Mouse (Mus musculus) brain, embryonic 14.5 days (tissue): ENCODE results near the gene Nfyc. TPM values are rescaled to one million over a fixed set of nuclear protein-coding genes. Genes with fewer than 3 reads are reported as not detected.

Experiments
- DNase-seq: peaks from one replicate; pipeline ENCODE4 v3.0.0-alpha.2; 2011; ENCODE audit warnings: low read depth
- CTCF ChIP-seq: fragments of 200-500 bp; IDR thresholded peaks from 2 replicates; pipeline ENCODE4 v1.5.1; 2012; ENCODE audit warnings: inconsistent platforms, mild to moderate bottlenecking, moderate library complexity, borderline replicate concordance; ENCODE audit not compliant: insufficient read depth, insufficient read length; ENCODE audit errors: extremely low read depth
- POLR2A ChIP-seq: fragments of 200-500 bp; IDR thresholded peaks from 2 replicates; pipeline ENCODE4 v1.6.1; 2012; ENCODE audit warnings: mild to moderate bottlenecking, inconsistent platforms, borderline replicate concordance; ENCODE audit not compliant: poor library complexity, insufficient read depth, insufficient read length, severe bottlenecking; ENCODE audit errors: extremely low read depth
- polyA plus RNA-seq: library from polyadenylated mRNA; depleted of rRNA; stranded (reverse); fragments of >200 nt; gene quantifications from 2 replicates; pipeline ENCODE4 v1.2.3, GENCODE M21; 2012; rRNA removed

Gene Nfyc
- polyA plus RNA-seq, 1 experiment = 160 TPM

DNA sequence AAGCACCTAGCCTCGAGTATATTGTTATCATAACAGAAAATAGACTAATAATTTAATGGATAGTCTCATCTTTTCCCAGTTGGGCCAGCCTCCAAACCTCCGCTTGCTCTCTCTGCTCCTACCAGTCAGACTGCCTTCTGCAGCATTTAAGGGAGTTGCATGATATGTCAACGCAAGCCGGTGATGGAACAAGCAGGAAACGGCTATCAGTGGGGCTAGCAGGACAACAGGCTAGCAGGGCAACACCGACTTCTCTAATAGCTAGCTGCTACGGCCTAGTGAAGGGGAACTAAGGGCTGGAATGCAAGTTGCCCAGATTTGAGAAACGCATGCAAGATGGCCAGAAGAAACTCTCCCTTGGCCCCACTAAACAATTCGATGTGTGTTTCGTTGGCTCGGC lies 103.5 kb downstream of the Nfyc start:
- no peak for TF ChIP-seq POLR2A
- no peak for TF ChIP-seq CTCF
- DNase-seq = no peak

DNA sequence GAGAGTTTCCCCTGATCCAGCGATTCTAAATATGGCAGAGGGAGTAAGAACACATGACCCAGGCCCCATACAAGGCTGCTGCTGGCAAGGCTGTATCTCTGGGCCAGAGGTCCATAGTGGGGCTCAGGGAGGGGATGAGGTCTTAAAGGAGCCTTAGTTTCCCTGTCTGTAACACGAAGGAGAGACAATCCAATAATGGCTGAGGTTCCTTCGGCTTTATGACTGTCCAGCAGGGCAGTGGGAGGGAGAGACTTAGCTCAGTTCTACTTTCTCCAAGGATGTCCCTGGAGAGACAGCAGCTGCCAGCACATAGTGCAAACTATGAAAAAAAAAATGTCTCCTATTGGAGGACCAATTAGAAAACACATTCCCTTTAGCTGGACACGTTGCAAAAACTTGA lies 105.2 kb downstream of the Nfyc start:
- no peak for TF ChIP-seq CTCF
- TF ChIP-seq POLR2A = no peak
- no peak for DNase-seq

DNA sequence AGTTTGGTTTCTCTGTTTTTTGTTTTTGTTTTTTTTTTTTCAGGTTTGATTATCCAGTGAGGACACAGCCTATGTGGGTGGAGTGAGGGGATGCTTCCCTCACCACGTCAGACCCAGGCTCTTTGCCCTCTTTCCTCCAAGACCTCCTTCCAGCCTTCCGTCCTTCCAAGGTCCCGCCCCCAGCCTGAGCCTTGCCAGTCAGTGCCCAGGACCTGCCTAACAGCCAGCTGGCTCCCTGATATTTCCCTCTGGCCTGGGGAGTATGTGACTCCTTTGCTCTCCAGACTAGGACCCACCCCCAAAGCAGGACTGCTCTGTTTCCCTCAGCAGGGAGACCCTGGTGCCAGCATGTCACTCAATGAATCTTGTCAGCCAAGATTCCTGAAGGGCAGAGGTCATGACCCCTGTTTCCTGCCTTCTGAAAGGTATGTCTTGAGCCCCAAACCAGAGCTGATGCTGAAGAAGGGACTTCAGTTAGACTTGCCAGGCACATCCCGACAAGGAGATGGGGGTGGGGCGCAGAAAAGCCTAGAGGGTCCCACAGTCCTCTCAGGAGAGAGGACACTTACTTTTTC lies 105.8 kb downstream of the Nfyc start:
- TF ChIP-seq CTCF = no peak
- no peak for TF ChIP-seq POLR2A

DNA sequence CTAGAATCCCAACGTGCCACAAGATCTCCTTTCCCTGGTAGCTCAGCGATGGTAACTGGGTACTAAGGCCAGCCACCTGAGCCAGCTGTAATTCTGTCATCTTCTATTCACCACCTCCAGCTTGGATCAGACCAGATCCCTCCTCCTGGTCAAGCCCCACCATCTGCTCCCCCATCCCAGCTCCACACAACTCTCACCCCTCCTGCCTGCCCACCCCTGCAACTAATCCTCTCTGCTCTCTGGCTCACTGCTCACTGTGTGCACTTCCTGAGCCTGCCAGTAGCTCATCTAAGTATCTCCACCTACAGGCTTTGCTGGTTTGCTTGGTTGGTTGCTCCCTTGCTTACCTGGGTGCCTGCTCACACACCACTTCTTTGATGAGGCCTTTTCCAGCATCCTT lies 109.8 kb downstream of the Nfyc start:
- TF ChIP-seq CTCF = no peak
- TF ChIP-seq POLR2A = no peak
- no peak for DNase-seq

More for the DNA sequence above, 105.8 kb downstream of the Nfyc start:
- no peak for DNase-seq

DNA sequence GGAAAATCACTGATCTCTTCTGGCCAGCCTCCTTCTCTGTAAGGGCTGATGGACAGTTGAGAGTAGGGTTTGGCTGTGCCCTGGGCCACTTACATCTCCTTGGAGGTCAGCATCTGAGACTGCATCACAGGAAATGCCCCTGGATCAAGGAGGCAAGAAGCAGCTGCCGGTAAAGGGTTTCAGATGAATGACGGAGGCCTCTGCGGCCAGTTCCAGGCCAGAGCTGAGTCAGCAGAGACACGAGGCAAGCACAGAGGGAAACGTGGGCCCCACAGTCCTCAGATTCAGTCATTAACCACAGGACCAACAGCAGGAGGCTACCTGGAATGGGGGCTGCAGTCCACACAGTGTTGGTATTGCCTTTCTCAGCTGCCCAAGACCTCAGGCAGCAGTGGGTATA lies 112.2 kb downstream of the Nfyc start:
- no peak for DNase-seq
- TF ChIP-seq POLR2A = no peak
- no peak for TF ChIP-seq CTCF

DNA sequence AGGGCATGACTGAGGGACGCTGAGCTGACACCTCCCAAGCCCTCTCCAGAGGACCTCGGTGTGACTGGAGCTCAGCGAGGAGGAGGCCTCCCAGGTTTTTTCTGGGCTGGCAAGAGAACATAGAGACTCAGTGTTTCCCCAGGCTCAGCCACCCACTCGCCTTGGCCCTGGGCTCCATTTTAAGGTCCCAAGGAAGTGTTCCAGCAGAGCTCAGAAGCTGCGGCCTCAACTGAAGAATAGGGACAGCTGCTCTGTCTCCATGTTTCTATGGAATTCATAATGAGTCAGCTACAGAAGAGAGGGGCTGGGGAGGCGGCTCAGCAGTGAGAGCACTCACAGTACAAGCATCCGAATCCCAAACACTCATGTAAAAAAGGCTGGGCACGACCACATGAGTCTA lies 113.8 kb downstream of the Nfyc start:
- DNase-seq = no peak
- no peak for TF ChIP-seq POLR2A
- no peak for TF ChIP-seq CTCF

DNA sequence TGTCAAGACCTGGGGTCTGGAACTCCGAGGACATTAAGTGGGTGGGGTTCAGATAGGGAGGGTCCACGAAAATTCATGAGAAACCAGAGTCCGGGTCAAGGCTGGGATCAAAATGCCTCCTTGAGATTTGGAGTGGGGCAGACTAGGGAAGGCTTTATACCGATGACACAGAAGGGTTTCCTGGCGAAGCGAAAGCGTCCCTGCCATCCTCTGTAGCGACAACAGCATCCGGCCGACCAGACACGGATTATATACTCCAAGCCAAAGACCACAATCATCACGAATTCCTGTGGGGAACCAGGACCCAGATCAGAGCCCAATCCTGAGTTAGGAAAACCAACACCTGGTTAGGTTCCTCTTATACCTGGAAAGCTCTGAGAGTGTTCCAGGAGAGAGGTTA lies 114.6 kb downstream of the Nfyc start:
- TF ChIP-seq POLR2A (no peak), CTCF (no peak)
- no peak for DNase-seq

DNA sequence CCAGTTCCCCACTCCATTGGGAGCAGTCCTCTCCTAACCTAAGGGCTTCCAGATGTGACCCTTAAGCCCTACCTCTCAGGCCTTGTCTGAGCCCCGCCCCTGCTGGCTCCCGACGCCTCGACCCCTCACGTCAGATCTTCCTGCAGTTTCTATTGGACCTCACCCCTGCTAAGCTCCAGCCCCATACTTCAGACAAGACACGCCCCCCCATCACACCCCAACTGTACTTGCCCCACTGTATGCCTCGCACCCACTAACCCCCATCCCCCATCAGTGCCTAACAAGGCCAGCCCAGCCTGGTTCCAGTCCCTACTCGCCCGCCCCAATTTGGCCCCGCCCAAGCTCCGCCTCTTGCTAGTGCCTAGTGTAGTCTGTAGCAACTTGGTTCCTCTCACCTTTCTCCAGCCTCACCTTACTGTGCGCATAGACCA lies 115.2 kb downstream of the Nfyc start:
- DNase-seq = peak; percentile 80
- no peak for TF ChIP-seq POLR2A
- TF ChIP-seq CTCF = no peak

DNA sequence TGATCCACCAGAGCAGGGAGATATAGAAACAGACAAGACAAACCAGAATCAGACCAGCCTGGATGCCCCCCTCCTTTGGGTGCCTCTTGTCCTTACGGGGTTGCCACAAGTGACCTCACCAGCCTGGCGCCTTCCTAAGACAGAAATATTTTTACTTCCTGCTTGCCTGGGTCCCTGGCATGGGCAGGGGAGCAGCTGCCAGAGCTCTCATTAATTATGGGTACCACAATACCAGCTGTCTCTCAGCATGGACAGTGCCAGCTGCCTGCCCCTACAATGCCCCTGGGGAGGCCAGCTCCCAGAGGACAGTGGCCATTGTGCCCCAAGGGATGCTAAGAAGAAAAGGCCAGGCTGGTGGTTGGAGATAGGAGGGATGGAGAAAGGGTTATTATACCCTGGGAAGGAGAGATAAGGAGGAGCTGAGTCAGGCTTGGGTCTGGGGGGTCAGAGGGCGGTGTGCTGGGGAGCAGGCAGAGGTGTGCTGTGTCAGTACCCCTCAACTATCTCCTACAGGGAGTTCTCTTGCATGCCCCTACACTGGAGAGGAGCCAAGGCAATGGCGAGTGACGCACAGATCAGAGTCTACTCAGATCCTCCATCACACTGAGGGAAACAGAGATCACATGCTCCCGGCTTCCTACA lies 117.4 kb downstream of the Nfyc start:
- TF ChIP-seq POLR2A (no peak), CTCF (no peak)
- DNase-seq = peak; percentile 51

DNA sequence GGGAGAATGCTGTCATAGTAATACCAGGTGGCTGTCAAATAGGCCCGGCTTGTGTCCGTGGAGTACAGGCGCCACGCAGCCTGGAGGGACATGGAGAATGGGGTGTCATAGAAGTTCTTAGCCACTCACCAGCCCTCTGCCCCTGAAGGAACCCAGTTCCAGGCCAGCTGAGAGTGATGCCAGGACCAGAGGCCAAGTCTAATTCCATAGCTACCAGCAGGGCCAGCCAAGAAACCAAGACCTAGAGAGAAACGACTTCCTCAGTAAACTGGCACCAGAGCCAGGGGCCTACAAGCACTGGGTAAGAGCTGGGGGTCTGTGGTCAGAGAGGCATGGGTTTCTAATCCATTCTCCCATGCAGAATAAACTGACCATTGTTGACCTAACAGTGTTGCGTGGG lies 118.4 kb downstream of the Nfyc start:
- TF ChIP-seq POLR2A (no peak), CTCF (no peak)
- DNase-seq = no peak

DNA sequence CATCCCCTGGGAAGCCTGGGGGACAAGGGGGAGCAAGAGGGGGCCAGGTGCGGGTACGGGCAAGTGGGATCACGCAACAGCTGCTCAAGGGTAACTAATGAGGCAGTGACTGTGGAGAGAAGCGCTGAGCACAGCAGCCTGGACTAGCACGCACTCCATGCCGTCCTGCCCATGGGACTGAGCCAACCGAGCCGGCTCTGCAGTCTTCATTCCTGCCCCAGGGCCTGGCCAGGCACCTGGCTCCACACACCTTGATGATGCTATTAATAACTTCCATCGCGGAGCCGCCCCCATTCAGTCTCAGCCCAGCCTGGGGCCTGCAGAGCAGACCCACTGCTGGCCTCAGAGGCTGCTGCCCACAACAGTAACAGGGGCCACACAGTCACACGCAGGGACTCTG lies 119.1 kb downstream of the Nfyc start:
- DNase-seq = no peak
- TF ChIP-seq CTCF = no peak
- TF ChIP-seq POLR2A = no peak

Other genes with a start within 250 kb of the Nfyc start
- gene Gm8439, start 242.8 kb downstream of the Nfyc start, polyA plus RNA-seq = not detected in 2 replicates
- 0.90 and 0.97 TPM in 2 replicates for gene Cited4, start 165.0 kb downstream of the Nfyc start, polyA plus RNA-seq
- gene Kcnq4, start 83.0 kb downstream of the Nfyc start, polyA plus RNA-seq = 10.9 and 11.8 TPM in 2 replicates
- 21.8 and 39.8 TPM in 2 replicates for gene Rims3, start 23.2 kb upstream of the Nfyc start, polyA plus RNA-seq
- gene Exo5, start 93.4 kb upstream of the Nfyc start, polyA plus RNA-seq = 31.2 and 32.6 TPM in 2 replicates
- 2.9 and 4.2 TPM in 2 replicates for gene Zfp69, start 120.1 kb upstream of the Nfyc start, polyA plus RNA-seq
- 34.4 and 59.8 TPM in 2 replicates for gene Smap2, start 185.7 kb upstream of the Nfyc start, polyA plus RNA-seq
- 11.0 and 17.5 TPM in 2 replicates for gene Col9a2, start 207.8 kb upstream of the Nfyc start, polyA plus RNA-seq